Mouse (Mus musculus): ENCODE results near the gene Kel.

- TF ChIP-seq POLR2A (IDR thresholded peaks at IDR 0.05; ENCODE audit: insufficient read length, low read depth): no peak
- TF ChIP-seq SRF (IDR thresholded peaks at IDR 0.05; ENCODE audit: control insufficient read depth, insufficient read length, low read depth): no peak
- TF ChIP-seq CEBPB (IDR thresholded peaks at IDR 0.05; ENCODE audit: insufficient read depth, poor library complexity, severe bottlenecking): no peak
- TF ChIP-seq USF1 (IDR thresholded peaks at IDR 0.05; ENCODE audit: low read depth): no peak
- TF ChIP-seq MAX (IDR thresholded peaks at IDR 0.05; ENCODE audit: low read depth): no peak
- no peak for TF ChIP-seq TCF12 (IDR thresholded peaks at IDR 0.05; ENCODE audit: insufficient read depth, poor library complexity, severe bottlenecking)
- TF ChIP-seq REST (IDR thresholded peaks at IDR 0.05; ENCODE audit: insufficient read depth, insufficient read length): no peak
- no peak for TF ChIP-seq E2F4 (IDR thresholded peaks at IDR 0.05; ENCODE audit: insufficient read depth)
Measured at GRCm38 (mm10) chr6:41643227-41643626, 60.9 kb downstream of the Kel start.

Measured in myocyte (in vitro differentiated cells).